Mouse (Mus musculus): Measurements from ENCODE around the gene Gm10945.

Gm10945 gene

GRCm38 (mm10) chr10:6761287-6761811, at the start of gene Gm10945:
Gm10945 (minus strand) TSS chr10:6761761.
- DNase-seq (ENCODE audit: low spot score), result no peak

GRCm38 (mm10) chr10:6790226-6790625, 28.7 kb upstream of the Gm10945 start:
- DNase-seq (ENCODE audit: low spot score), result no peak

- no peak for DNase-seq (ENCODE audit: low spot score)
These were observed 27.1 kb upstream of the Gm10945 start for GRCm38 (mm10) chr10:6788517-6789237.

GRCm38 (mm10) chr10:6758206-6758605, 3.4 kb downstream of the Gm10945 start, which contains the start of gene Oprm1:
Oprm1 (plus strand) TSS chr10:6758506.
- DNase-seq (ENCODE audit: low spot score), result no peak

GRCm38 (mm10) chr10:6753375-6753774, 8.2 kb downstream of the Gm10945 start:
- DNase-seq (ENCODE audit: low spot score), result no peak

- no peak for DNase-seq (ENCODE audit: low spot score)
These were observed 33.1 kb downstream of the Gm10945 start for GRCm38 (mm10) chr10:6728469-6728868.

GRCm38 (mm10) chr10:6723765-6724164, 37.8 kb downstream of the Gm10945 start:
- DNase-seq (ENCODE audit: low spot score), result no peak

GRCm38 (mm10) chr10:6717181-6717948, 44.2 kb downstream of the Gm10945 start:
- DNase-seq (ENCODE audit: low spot score), result no peak

- DNase-seq (ENCODE audit: low spot score), result no peak
These were observed 56.2 kb downstream of the Gm10945 start for GRCm38 (mm10) chr10:6705226-6705885.

- DNase-seq (ENCODE audit: low spot score), result no peak
These were observed 67.2 kb downstream of the Gm10945 start for GRCm38 (mm10) chr10:6694218-6694850.

All from MN1 (cell line).